Mouse (Mus musculus): Measurements from ENCODE around the gene 4833439L19Rik. TPM values are rescaled to one million over a fixed set of nuclear protein-coding genes. Genes with fewer than 3 reads are reported as not detected.

4833439L19Rik gene
- total and polyA plus RNA-seq, 3 experiments: 23.1 to 25.0 (median 23.5) TPM

DNA sequence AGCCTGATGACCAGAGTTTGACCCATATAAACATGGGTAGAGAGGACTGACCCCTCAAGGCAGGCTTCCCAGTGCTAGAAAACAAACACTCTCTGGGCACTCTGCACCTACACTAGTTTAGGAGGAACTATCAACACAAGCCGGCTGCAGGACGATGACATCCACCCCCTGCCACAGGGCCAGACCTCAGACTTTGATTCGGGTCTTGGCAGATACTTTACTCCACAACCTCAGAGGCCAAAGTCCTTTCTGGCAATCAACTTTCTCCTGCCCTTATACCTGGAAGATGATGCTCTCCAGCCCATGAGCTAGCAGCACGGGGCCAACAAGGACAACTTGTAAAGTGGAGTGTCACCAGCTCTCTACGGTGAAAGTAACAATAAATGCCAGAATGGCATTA is 17.6 kb upstream of the 4833439L19Rik start:
- Histone ChIP-seq H3K9me3 (replicated peaks; ENCODE audit: low read length) (no peaks in the 10 kb centered on the region), H3K79me2 (replicated peaks; ENCODE audit: control insufficient read depth, extremely low read depth, insufficient read depth, poor library complexity, severe bottlenecking) (peaks cover 5% of the 10 kb centered on the region; the same call in 1 of the 2 replicates), H3K36me3 (replicated peaks in 1 of 2; ENCODE audit: control insufficient read depth in 1 of 2, insufficient read depth in 1 of 2, low read length in 1 of 2) (peaks cover 52 to 83% of the 10 kb centered on the region in 2 experiments), H3K4me3 (replicated peaks in 1 of 3; ENCODE audit: low read depth in 2 of 3, low read length in 2 of 3, poor library complexity in 1 of 3) (no peak overlapping the region), H3K27ac (ENCODE audit: insufficient read depth, low read depth) (no peak overlapping the region), H3K4me1 (ENCODE audit: control insufficient read depth in 1 of 2, insufficient read depth in 2 of 2) (peaks cover 9 to 25% of the 10 kb centered on the region in 2 experiments; a peak in 3 of 4 replicates), H3K27me3 (replicated peaks) (no peaks in the 10 kb centered on the region), H3K4me2 (ENCODE audit: insufficient read depth, low read depth, poor library complexity, severe bottlenecking) (no peak overlapping the region), H3K9ac (ENCODE audit: insufficient read depth, low read depth) (no peak overlapping the region)
- in situ Hi-C loops (cut with MboI; ENCODE audit: low pct_ligation_motif_present, low pct_unique_long_range_greater_than_20kb, low sequenced_read_pairs) (no loop called here), dilution Hi-C loops (cut with MboI; ENCODE audit: extremely low pct_ligation_motif_present, extremely low pct_unique_long_range_greater_than_20kb, low sequenced_read_pairs) (no loop called here)
- no peak for DNase-seq (ENCODE audit: extremely low read depth)
- TF ChIP-seq ZNF384 (IDR thresholded peaks at IDR 0.05; ENCODE audit: low read depth, low read length) (no peak), MAFK (IDR thresholded peaks at IDR 0.05; ENCODE audit: insufficient replicate concordance, low read length) (no peak), CHD1 (IDR thresholded peaks at IDR 0.05; ENCODE audit: low read depth, low read length) (no peak), USF1 (IDR thresholded peaks at IDR 0.05; ENCODE audit: low read depth, low read length) (no peak), ZC3H11A (IDR thresholded peaks at IDR 0.05; ENCODE audit: low read depth, low read length) (no peak), ZMIZ1 (IDR thresholded peaks at IDR 0.05; ENCODE audit: low read depth, low read length) (no peak)

DNA sequence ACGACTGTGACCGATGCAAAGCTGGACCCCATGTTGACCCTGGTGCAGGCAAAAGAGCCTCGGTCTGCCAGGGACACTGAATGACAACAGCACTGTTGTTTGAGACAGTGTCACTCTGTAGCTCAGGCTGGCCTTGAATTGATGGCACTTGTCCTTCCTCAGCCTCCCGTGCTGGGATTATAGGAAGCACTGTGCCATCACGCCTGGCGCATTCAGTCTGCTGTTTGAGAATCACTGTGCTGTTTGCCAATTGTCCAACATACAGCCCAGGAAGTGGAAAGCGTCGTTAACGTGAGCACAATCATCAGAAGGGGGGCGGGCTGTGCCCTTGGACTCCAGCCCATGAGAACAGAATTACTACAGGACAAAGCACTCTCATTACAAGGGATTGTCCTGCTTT is 16.9 kb upstream of the 4833439L19Rik start:
- no peak for DNase-seq (ENCODE audit: extremely low read depth)
- in situ Hi-C loops (cut with MboI; ENCODE audit: low pct_ligation_motif_present, low pct_unique_long_range_greater_than_20kb, low sequenced_read_pairs): no loop called here
- Histone ChIP-seq H3K4me1 (ENCODE audit: control insufficient read depth in 1 of 2, insufficient read depth in 2 of 2) (peaks cover 10 to 23% of the 10 kb centered on the region in 2 experiments; a peak in 3 of 4 replicates), H3K4me2 (ENCODE audit: insufficient read depth, low read depth, poor library complexity, severe bottlenecking) (no peak overlapping the region), H3K9me3 (replicated peaks; ENCODE audit: low read length) (no peaks in the 10 kb centered on the region), H3K36me3 (replicated peaks in 1 of 2; ENCODE audit: control insufficient read depth in 1 of 2, insufficient read depth in 1 of 2, low read length in 1 of 2) (peaks cover 52 to 77% of the 10 kb centered on the region in 2 experiments), H3K9ac (ENCODE audit: insufficient read depth, low read depth) (no peak overlapping the region), H3K4me3 (replicated peaks in 1 of 3; ENCODE audit: low read depth in 2 of 3, low read length in 2 of 3, poor library complexity in 1 of 3) (no peak overlapping the region), H3K27me3 (replicated peaks) (no peaks in the 10 kb centered on the region), H3K79me2 (replicated peaks; ENCODE audit: control insufficient read depth, extremely low read depth, insufficient read depth, poor library complexity, severe bottlenecking) (no peaks in the 10 kb centered on the region), H3K27ac (ENCODE audit: insufficient read depth, low read depth) (peak overlapping the region; percentile 21; the same call in 1 of the 2 replicates)
- dilution Hi-C loops (cut with MboI; ENCODE audit: extremely low pct_ligation_motif_present, extremely low pct_unique_long_range_greater_than_20kb, low sequenced_read_pairs): no loop called here
- TF ChIP-seq EP300 (IDR thresholded peaks at IDR 0.05; ENCODE audit: low read length) (no peak), ETS1 (conservative IDR thresholded peaks at IDR 0.05; ENCODE audit: low read depth, low read length) (no peak), ZKSCAN1 (IDR thresholded peaks at IDR 0.05; ENCODE audit: borderline replicate concordance, low read depth, low read length) (no peak), TCF12 (IDR thresholded peaks at IDR 0.05; ENCODE audit: low read depth, low read length) (no peak), JUN (IDR thresholded peaks at IDR 0.05; ENCODE audit: insufficient read depth, low read depth, low read length) (no peak), CTCF (conservative IDR thresholded peaks at IDR 0.05 in 1 of 2, IDR thresholded peaks at IDR 0.05 in 1 of 2; ENCODE audit: low read depth in 2 of 2, low read length in 2 of 2) (no peak), MAFK (IDR thresholded peaks at IDR 0.05; ENCODE audit: insufficient replicate concordance, low read length) (no peak), ZNF384 (IDR thresholded peaks at IDR 0.05; ENCODE audit: low read depth, low read length) (no peak), ELF1 (IDR thresholded peaks at IDR 0.05; ENCODE audit: low read depth, low read length) (no peak), CHD1 (IDR thresholded peaks at IDR 0.05; ENCODE audit: low read depth, low read length) (no peak), MXI1 (IDR thresholded peaks at IDR 0.05; ENCODE audit: low read depth, low read length) (no peak), ZC3H11A (IDR thresholded peaks at IDR 0.05; ENCODE audit: low read depth, low read length) (no peak), E2F4 (IDR thresholded peaks at IDR 0.05; ENCODE audit: insufficient replicate concordance, low read depth, low read length) (no peak), USF1 (IDR thresholded peaks at IDR 0.05; ENCODE audit: low read depth, low read length) (no peak), RCOR1 (conservative IDR thresholded peaks at IDR 0.05; ENCODE audit: low read depth, low read length) (no peak), HCFC1 (IDR thresholded peaks at IDR 0.05; ENCODE audit: low read depth, low read length) (no peak), POLR2A (IDR thresholded peaks at IDR 0.05; ENCODE audit: low read depth, low read length) (no peak), BHLHE40 (IDR thresholded peaks at IDR 0.05; ENCODE audit: low read depth, low read length) (no peak), SMC3 (IDR thresholded peaks at IDR 0.05; ENCODE audit: low read depth, low read length) (no peak), UBTF (IDR thresholded peaks at IDR 0.05; ENCODE audit: low read depth, low read length) (no peak)

Data from CH12.LX (cell line).